Mouse (Mus musculus) kidney, adult 2 months (tissue): ENCODE measurements around the gene Hoxa11.

ENCODE experiments used
- CTCF ChIP-seq: fragments of 200-500 bp; conservative IDR thresholded peaks from 2 replicates; pipeline ENCODE4 v1.5.1; 2011; ENCODE audit warnings: low read depth, mild to moderate bottlenecking, control low read depth, low read length, moderate library complexity, mixed read lengths; ENCODE audit not compliant: insufficient read depth, insufficient read length
- POLR2A ChIP-seq: fragments of 200-500 bp; IDR thresholded peaks from one replicate; pipeline ENCODE4 v1.6.1; 2011; ENCODE audit warnings: low read depth, low read length, control low read depth

DNA sequence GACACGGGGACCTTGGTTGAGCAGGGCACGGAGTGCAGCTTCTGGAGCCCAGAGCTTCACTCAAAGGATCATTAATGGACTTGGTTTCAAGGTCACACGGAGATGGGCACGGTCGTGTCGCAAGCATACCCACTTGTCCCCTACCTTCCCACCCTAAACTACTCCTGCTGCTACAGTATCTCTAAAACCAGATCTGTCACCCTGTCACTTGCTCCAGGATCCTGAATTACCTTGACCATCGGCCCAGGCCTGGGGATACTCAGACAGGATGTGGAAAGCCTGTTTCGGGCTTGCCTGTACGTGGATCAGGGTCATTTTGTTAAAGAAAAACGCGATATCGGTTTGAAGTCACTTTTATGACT, 35.9 kb downstream of the Hoxa11 start:
- no peak for TF ChIP-seq CTCF
- TF ChIP-seq POLR2A: no peak
